In genomic region chr13:58450459-58451182, GRCm38 (mm10) we compare ENCODE assay signal across 28 mouse cellular contexts. TPM values are rescaled to one million over a fixed set of nuclear protein-coding genes. Genes with fewer than 3 reads are reported as not detected.
DNase-seq lines count a peak whose midpoint lies in the region; ATAC-seq and TF ChIP-seq lines count a peak whose summit lies in the region.
"Had no signal": no experiment of that assay in that cellular context is flagged by ENCODE, and none has a peak within 500 bp of the region (broad histone marks: within the 10 kb centered on the region; RNA-seq: fewer than 3 reads in every experiment).

No protein-coding gene starts in this region.

- no peaks in the 10 kb centered on the region for H3K9me3 ChIP-seq in forebrain, embryonic 10.5 days
- H3K9me3 ChIP-seq in forebrain, embryonic 16.5 days (ENCODE audit: control insufficient read depth, low read length), result no peaks in the 10 kb centered on the region
- H3K9me3 ChIP-seq in midbrain, embryonic 11.5 days (ENCODE audit: control insufficient read depth, low read length), result no peaks in the 10 kb centered on the region
- no peaks in the 10 kb centered on the region for H3K9me3 ChIP-seq in midbrain, postnatal 0 days (ENCODE audit: low read length)
- no peaks in the 10 kb centered on the region for H3K9me3 ChIP-seq in midbrain, embryonic 15.5 days
- no peaks in the 10 kb centered on the region for H3K9me3 ChIP-seq in limb, embryonic 10.5 days (replicated peaks)
- H3K9me3 ChIP-seq: heart, embryonic 13.5 days; hindbrain, embryonic 10.5 days; limb, embryonic 12.5 days; liver, embryonic 15.5 days; neural tube, embryonic 12.5 days had no signal

- H3K4me3 ChIP-seq in forebrain, embryonic 10.5 days, result peak overlapping the region; percentile 8; the same call in 1 of the 2 replicates
- no peak overlapping the region for H3K4me3 ChIP-seq in forebrain, embryonic 16.5 days (replicated peaks; ENCODE audit: low read length)
- H3K4me3 ChIP-seq in midbrain, embryonic 11.5 days (ENCODE audit: low read depth, low read length), result no peak overlapping the region
- H3K4me3 ChIP-seq in midbrain, postnatal 0 days (ENCODE audit: low read depth, low read length), result no peak overlapping the region
- no peak overlapping the region for H3K4me3 ChIP-seq in midbrain, embryonic 15.5 days
- no peak overlapping the region for H3K4me3 ChIP-seq in limb, embryonic 10.5 days
- H3K4me3 ChIP-seq: erythroblast, embryonic 14.5 days; heart, embryonic 13.5 days; hindbrain, embryonic 10.5 days; limb, embryonic 12.5 days; liver, embryonic 15.5 days; myocyte; neural tube, embryonic 12.5 days had no signal

- no peak overlapping the region for H3K27ac ChIP-seq in forebrain, embryonic 10.5 days
- H3K27ac ChIP-seq in forebrain, embryonic 16.5 days (ENCODE audit: low read length), result no peak overlapping the region
- no peak overlapping the region for H3K27ac ChIP-seq in midbrain, embryonic 11.5 days (ENCODE audit: low read depth, low read length)
- no peak overlapping the region for H3K27ac ChIP-seq in midbrain, postnatal 0 days (ENCODE audit: low read depth, low read length)
- H3K27ac ChIP-seq in midbrain, embryonic 15.5 days, result no peak overlapping the region
- no peak overlapping the region for H3K27ac ChIP-seq in limb, embryonic 10.5 days
- H3K27ac ChIP-seq: heart, embryonic 13.5 days; hindbrain, embryonic 10.5 days; limb, embryonic 12.5 days; liver, embryonic 15.5 days; neural tube, embryonic 12.5 days; stomach, postnatal 0 days had no signal

- no peak for ATAC-seq in forebrain, embryonic 16.5 days
- ATAC-seq in midbrain, embryonic 11.5 days (ENCODE audit: low FRiP score), result 0 out of 2 replicates have a peak, but pooled peaks have one; percentile 33
- no peak for ATAC-seq in midbrain, postnatal 0 days (ENCODE audit: low FRiP score)
- no peak for ATAC-seq in midbrain, embryonic 15.5 days (replicated peaks)
- ATAC-seq: activated CD4-positive, CD25-positive, alpha-beta regulatory T cell, adult 4 months; intestine, embryonic 16.5 days had no signal

- no peaks in the 10 kb centered on the region for H3K36me3 ChIP-seq in forebrain, embryonic 10.5 days (replicated peaks)
- no peaks in the 10 kb centered on the region for H3K36me3 ChIP-seq in forebrain, embryonic 16.5 days (ENCODE audit: control insufficient read depth, insufficient read depth)
- no peaks in the 10 kb centered on the region for H3K36me3 ChIP-seq in midbrain, embryonic 11.5 days (ENCODE audit: control insufficient read depth, insufficient read depth, low read length)
- H3K36me3 ChIP-seq in midbrain, postnatal 0 days (ENCODE audit: insufficient read depth, low read length), result no peaks in the 10 kb centered on the region
- no peaks in the 10 kb centered on the region for H3K36me3 ChIP-seq in midbrain, embryonic 15.5 days (replicated peaks)
- no peaks in the 10 kb centered on the region for H3K36me3 ChIP-seq in limb, embryonic 10.5 days
- H3K36me3 ChIP-seq: heart, embryonic 13.5 days; hindbrain, embryonic 10.5 days; limb, embryonic 12.5 days; liver, embryonic 15.5 days; neural tube, embryonic 12.5 days had no signal

- WGBS in forebrain, embryonic 10.5 days, result 46% methylated on average over 22 of the region's 22 CpGs
- WGBS in forebrain, embryonic 16.5 days, result 24% methylated on average over 22 of the region's 22 CpGs
- 41% methylated on average over 22 of the region's 22 CpGs for whole genome bisulfite sequencing in midbrain, embryonic 11.5 days
- 52% methylated on average over 22 of the region's 22 CpGs for WGBS in midbrain, postnatal 0 days
- 37% methylated on average over 22 of the region's 22 CpGs for WGBS in midbrain, embryonic 15.5 days
- 84% methylated on average over 22 of the region's 22 CpGs for WGBS in limb, embryonic 10.5 days

- no peak overlapping the region for H3K9ac ChIP-seq in forebrain, embryonic 16.5 days (replicated peaks; ENCODE audit: low read depth, low read length)
- H3K9ac ChIP-seq in midbrain, embryonic 11.5 days (ENCODE audit: low read length), result no peak overlapping the region
- H3K9ac ChIP-seq in midbrain, postnatal 0 days (replicated peaks; ENCODE audit: low read length, poor library complexity, severe bottlenecking), result no peak overlapping the region
- H3K9ac ChIP-seq in midbrain, embryonic 15.5 days, result no peak overlapping the region
- H3K9ac ChIP-seq: heart, embryonic 13.5 days; limb, embryonic 12.5 days; liver, embryonic 15.5 days; lung, embryonic 14.5 days; neural tube, embryonic 12.5 days had no signal

- peak; percentile 20 to 72 for DNase-seq in adrenal gland, adult (ENCODE audit: inconsistent age in 2 of 2, low spot score in 1 of 2)
- no peak for DNase-seq in adrenal gland, postnatal 14 days
- DNase-seq in forebrain, embryonic 10.5 days (ENCODE audit: extremely low spot score, low spot score), result peak; percentile 30
- peak; percentile 84 for DNase-seq in midbrain, embryonic 11.5 days (ENCODE audit: low spot score, missing footprints)
- DNase-seq in midbrain, postnatal 0 days (ENCODE audit: low spot score), result no peak
- no peak for DNase-seq in limb, embryonic 10.5 days (ENCODE audit: low spot score)
- DNase-seq: cerebellum, adult 8-10 months; cerebellum, postnatal 25 days; heart, postnatal 10 days; kidney, adult 8-10 months; kidney, postnatal 10 days; lung, embryonic 14.5 days; lung, postnatal 14 days; right cerebral cortex, adult 18-20 months; thymus, adult 18-20 months; thymus, postnatal 25 days had no signal

- peaks cover 34% of the 10 kb centered on the region for H3K4me1 ChIP-seq in forebrain, embryonic 10.5 days
- H3K4me1 ChIP-seq in forebrain, embryonic 16.5 days (replicated peaks; ENCODE audit: control insufficient read depth, insufficient read depth, low read length), result 0 out of 2 replicates have a peak, but pooled peaks cover 9% of the 10 kb centered on the region
- H3K4me1 ChIP-seq in midbrain, embryonic 11.5 days (ENCODE audit: control insufficient read depth, insufficient read depth, low read length), result peaks cover 11% of the 10 kb centered on the region
- no peaks in the 10 kb centered on the region for H3K4me1 ChIP-seq in midbrain, postnatal 0 days (ENCODE audit: insufficient read depth, low read length)
- peaks cover 12% of the 10 kb centered on the region for H3K4me1 ChIP-seq in midbrain, embryonic 15.5 days
- peaks cover 23% of the 10 kb centered on the region; the same call in 1 of the 2 replicates for H3K4me1 ChIP-seq in limb, embryonic 10.5 days
- H3K4me1 ChIP-seq: liver, embryonic 15.5 days had no signal

- no peak for TF ChIP-seq CTCF in midbrain, postnatal 0 days (IDR thresholded peaks at IDR 0.05)

- peaks cover 64% of the 10 kb centered on the region for H3K27me3 ChIP-seq in forebrain, embryonic 10.5 days (ENCODE audit: poor library complexity, severe bottlenecking)
- peaks cover 13% of the 10 kb centered on the region; the same call in 1 of the 2 replicates for H3K27me3 ChIP-seq in forebrain, embryonic 16.5 days (replicated peaks; ENCODE audit: control insufficient read depth, insufficient read depth, low read length)
- H3K27me3 ChIP-seq in midbrain, embryonic 11.5 days (ENCODE audit: control insufficient read depth, insufficient read depth, low read length), result peaks cover 19% of the 10 kb centered on the region
- peaks cover 11% of the 10 kb centered on the region; the same call in 1 of the 2 replicates for H3K27me3 ChIP-seq in midbrain, postnatal 0 days (ENCODE audit: insufficient read depth, low read length)
- H3K27me3 ChIP-seq in midbrain, embryonic 15.5 days (replicated peaks), result peaks cover 20% of the 10 kb centered on the region
- H3K27me3 ChIP-seq in limb, embryonic 10.5 days (ENCODE audit: low read depth, poor library complexity, severe bottlenecking), result peaks cover 47% of the 10 kb centered on the region

- no peak overlapping the region for H3K4me2 ChIP-seq in forebrain, embryonic 16.5 days (ENCODE audit: low read length)
- peak overlapping the region; percentile 22; the same call in 1 of the 2 replicates for H3K4me2 ChIP-seq in midbrain, embryonic 11.5 days
- no peak overlapping the region for H3K4me2 ChIP-seq in midbrain, postnatal 0 days (ENCODE audit: low read depth, low read length, poor library complexity, severe bottlenecking)
- peak overlapping the region; percentile 14; the same call in 1 of the 2 replicates for H3K4me2 ChIP-seq in midbrain, embryonic 15.5 days
- H3K4me2 ChIP-seq: heart, embryonic 13.5 days; limb, embryonic 12.5 days; liver, embryonic 15.5 days; lung, embryonic 14.5 days; neural tube, embryonic 12.5 days had no signal

RNA-seq across cellular contexts. Expression of gene Hnrnpk, which starts 47.5 kb away (rescaled TPM):
- total RNA-seq in adrenal gland, postnatal 14 days (2021), result 904 and 935 TPM in 2 replicates
- 2,219 and 2,417 TPM in 2 replicates for polyA plus RNA-seq in forebrain, embryonic 10.5 days (2016; fragmentation: Nextera tagmentation; extraction: Ambion mirVana)
- polyA plus RNA-seq in forebrain, embryonic 16.5 days (2015; fragmentation: Nextera tagmentation; extraction: Ambion mirVana), result 1,925 and 2,161 TPM in 2 replicates
- 2,649 and 2,712 TPM in 2 replicates for polyA plus RNA-seq in midbrain, embryonic 11.5 days (2014; fragmentation: Nextera tagmentation; extraction: Ambion mirVana)
- 598 and 662 TPM in 2 replicates for total RNA-seq in midbrain, postnatal 0 days (2014; rRNA removed)
- 861 and 905 TPM in 2 replicates for polyA plus RNA-seq in midbrain, postnatal 0 days (2015; fragmentation: Nextera tagmentation; extraction: Ambion mirVana)
- polyA plus RNA-seq in midbrain, embryonic 15.5 days (2015; fragmentation: Nextera tagmentation; extraction: Ambion mirVana), result 1,347 and 1,359 TPM in 2 replicates
- polyA plus RNA-seq in limb, embryonic 10.5 days (2016; fragmentation: Nextera tagmentation; extraction: Ambion mirVana), result 1,833 and 2,064 TPM in 2 replicates

RNA-seq across cellular contexts. Expression of gene Rmi1, which starts 48.6 kb away (rescaled TPM):
- 18.6 and 19.3 TPM in 2 replicates for total RNA-seq in adrenal gland, postnatal 14 days (2021)
- 30.8 and 32.7 TPM in 2 replicates for polyA plus RNA-seq in forebrain, embryonic 10.5 days (2016; fragmentation: Nextera tagmentation; extraction: Ambion mirVana)
- 23.8 and 24.2 TPM in 2 replicates for polyA plus RNA-seq in forebrain, embryonic 16.5 days (2015; fragmentation: Nextera tagmentation; extraction: Ambion mirVana)
- 34.1 and 36.6 TPM in 2 replicates for polyA plus RNA-seq in midbrain, embryonic 11.5 days (2014; fragmentation: Nextera tagmentation; extraction: Ambion mirVana)
- 13.9 and 20.3 TPM in 2 replicates for total RNA-seq in midbrain, postnatal 0 days (2014; rRNA removed)
- polyA plus RNA-seq in midbrain, postnatal 0 days (2015; fragmentation: Nextera tagmentation; extraction: Ambion mirVana), result 17.8 and 18.7 TPM in 2 replicates
- polyA plus RNA-seq in midbrain, embryonic 15.5 days (2015; fragmentation: Nextera tagmentation; extraction: Ambion mirVana), result 20.8 and 22.2 TPM in 2 replicates
- 27.6 and 30.9 TPM in 2 replicates for polyA plus RNA-seq in limb, embryonic 10.5 days (2016; fragmentation: Nextera tagmentation; extraction: Ambion mirVana)

Comparison
In these comparisons a context has a peak if more than half of its experiments do, and no peak if none do; other contexts are left out.
1. DNase-seq: peak in adrenal gland, adult (2 of 2), forebrain, embryonic 10.5 days (single experiment) and midbrain, embryonic 11.5 days (single experiment); none in adrenal gland, postnatal 14 days (single experiment), midbrain, postnatal 0 days (single experiment) and limb, embryonic 10.5 days (single experiment).
2. H3K4me2 ChIP-seq: peak in midbrain, embryonic 11.5 days (single experiment) and midbrain, embryonic 15.5 days (single experiment); none in forebrain, embryonic 16.5 days (single experiment) and midbrain, postnatal 0 days (single experiment).